Mouse (Mus musculus): ENCODE results near the gene Hrg. TPM values are rescaled to one million over a fixed set of nuclear protein-coding genes. Genes with fewer than 3 reads are reported as not detected.
"Not testable (repeated sequence)": the region's sequence is repeated elsewhere in the genome, so short reads cannot be mapped to it uniquely, and the experiment has no call there.

Hrg gene
- polyA plus RNA-seq, 1 experiment from 2014 or later = 0.13 TPM

GRCm38 (mm10) chr16:22967383-22968030 lies 16.6 kb downstream of the Hrg start:
- WGBS (ENCODE audit: insufficient replicate concordance) = 45% methylated on average over 1 of the region's 1 CpGs
- no peak overlapping the region for H3K27ac ChIP-seq
- H3K9me3 ChIP-seq (replicated peaks) = no peaks in the 10 kb centered on the region
- no peaks in the 10 kb centered on the region for H3K27me3 ChIP-seq (replicated peaks)
- no peaks in the 10 kb centered on the region for H3K4me1 ChIP-seq
- no peaks in the 10 kb centered on the region for H3K36me3 ChIP-seq
- H3K4me2 ChIP-seq = no peak overlapping the region
- H3K9ac ChIP-seq = no peak overlapping the region
- no peak overlapping the region for H3K4me3 ChIP-seq
- no peak for ATAC-seq

- H3K27me3 ChIP-seq (replicated peaks); H3K9me3 ChIP-seq (replicated peaks); ATAC-seq; H3K36me3 ChIP-seq; H3K27ac ChIP-seq; H3K4me2 ChIP-seq; H3K4me3 ChIP-seq; H3K9ac ChIP-seq; H3K4me1 ChIP-seq: not testable (repeated sequence)
- 68% methylated on average over 3 of the region's 3 CpGs for WGBS (ENCODE audit: insufficient replicate concordance)
Measured at GRCm38 (mm10) chr16:22996951-22997350, 46.1 kb downstream of the Hrg start.

Other genes starting within 250 kb of the Hrg start
- 0.19 and 0.25 TPM in 2 replicates for gene Crygs, start 139.5 kb upstream of the Hrg start, polyA plus RNA-seq (2016; fragmentation: Nextera tagmentation; extraction: Ambion mirVana)
- 31.1 and 33.3 TPM in 2 replicates for gene Tbccd1, start 93.4 kb upstream of the Hrg start, polyA plus RNA-seq (2016; fragmentation: Nextera tagmentation; extraction: Ambion mirVana)
- gene Dnajb11, start 93.2 kb upstream of the Hrg start, polyA plus RNA-seq (2016; fragmentation: Nextera tagmentation; extraction: Ambion mirVana) = 95.2 and 97.9 TPM in 2 replicates
- 184 and 190 TPM in 2 replicates for gene Ahsg, start 59.8 kb upstream of the Hrg start, polyA plus RNA-seq (2016; fragmentation: Nextera tagmentation; extraction: Ambion mirVana)
- gene Fetub, start 32.7 kb upstream of the Hrg start, polyA plus RNA-seq (2016; fragmentation: Nextera tagmentation; extraction: Ambion mirVana) = 0.35 and 0.69 TPM in 2 replicates
- gene Kng2, start 78.4 kb downstream of the Hrg start, polyA plus RNA-seq (2016; fragmentation: Nextera tagmentation; extraction: Ambion mirVana) = 0.93 and 1.1 TPM in 2 replicates
- gene Kng1, start 106.8 kb downstream of the Hrg start, polyA plus RNA-seq (2016; fragmentation: Nextera tagmentation; extraction: Ambion mirVana) = 145 and 151 TPM in 2 replicates
- 99.9 and 102 TPM in 2 replicates for gene Eif4a2, start 156.4 kb downstream of the Hrg start, polyA plus RNA-seq (2016; fragmentation: Nextera tagmentation; extraction: Ambion mirVana)
- 184 and 199 TPM in 2 replicates for gene Rfc4, start 176.7 kb downstream of the Hrg start, polyA plus RNA-seq (2016; fragmentation: Nextera tagmentation; extraction: Ambion mirVana)
- gene Adipoq, start 195.5 kb downstream of the Hrg start, polyA plus RNA-seq (2016; fragmentation: Nextera tagmentation; extraction: Ambion mirVana) = not detected in 2 replicates

Data from liver, embryonic 12.5 days (tissue).